Mouse (Mus musculus): ENCODE measurements at regions not wholly inside any gene's neighbourhood (a gene's known extent, or its start where the extent isn't known, plus 50 kb on each side); places are given as distances from the start of the nearest gene placed in this dataset.

- H3K27me3 ChIP-seq, result 0 out of 2 replicates have a peak, but pooled peaks cover 6% of the 10 kb centered on the region
- H3K4me1 ChIP-seq (replicated peaks), result peaks cover 13% of the 10 kb centered on the region; the same call in 1 of the 2 replicates
- no peaks in the 10 kb centered on the region for H3K9me3 ChIP-seq
- H3K9ac ChIP-seq (replicated peaks), result no peak overlapping the region
- WGBS, result 70% methylated on average over 13 of the region's 13 CpGs
- no peak overlapping the region for H3K4me3 ChIP-seq (replicated peaks)
- no peak for ATAC-seq (ENCODE audit: insufficient number of reproducible peaks, insufficient read depth, low FRiP score, low TSS enrichment, low read depth)
- no peak overlapping the region for H3K4me2 ChIP-seq
- no peak overlapping the region for H3K27ac ChIP-seq
- H3K36me3 ChIP-seq, result no peaks in the 10 kb centered on the region
These were observed 55.8 kb upstream of the Mpp6 start for GRCm38 (mm10) chr6:50054233-50054632.

- H3K9ac ChIP-seq (replicated peaks), result no peak overlapping the region
- no peak overlapping the region for H3K4me2 ChIP-seq
- H3K9me3 ChIP-seq, result no peaks in the 10 kb centered on the region
- H3K27me3 ChIP-seq, result no peaks in the 10 kb centered on the region
- H3K4me1 ChIP-seq (replicated peaks), result peaks cover 13% of the 10 kb centered on the region; the same call in 1 of the 2 replicates
- H3K4me3 ChIP-seq (replicated peaks), result no peak overlapping the region
- no peaks in the 10 kb centered on the region for H3K36me3 ChIP-seq
- no peak for ATAC-seq (ENCODE audit: insufficient number of reproducible peaks, insufficient read depth, low FRiP score, low TSS enrichment, low read depth)
- no peak overlapping the region for H3K27ac ChIP-seq
- 92% methylated on average over 11 of the region's 11 CpGs for WGBS
These were observed 51.4 kb upstream of the Mpp6 start for GRCm38 (mm10) chr6:50058596-50058995.

GRCm38 (mm10) chr6:50059917-50060316, 50.1 kb upstream of the Mpp6 start:
- ATAC-seq (ENCODE audit: insufficient number of reproducible peaks, insufficient read depth, low FRiP score, low TSS enrichment, low read depth), result no peak
- no peaks in the 10 kb centered on the region for H3K9me3 ChIP-seq
- peaks cover 7% of the 10 kb centered on the region; the same call in 1 of the 2 replicates for H3K4me1 ChIP-seq (replicated peaks)
- no peaks in the 10 kb centered on the region for H3K27me3 ChIP-seq
- no peaks in the 10 kb centered on the region for H3K36me3 ChIP-seq
- no peak overlapping the region for H3K9ac ChIP-seq (replicated peaks)
- no peak overlapping the region for H3K27ac ChIP-seq
- H3K4me2 ChIP-seq, result no peak overlapping the region
- WGBS, result 87% methylated on average over 3 of the region's 3 CpGs
- H3K4me3 ChIP-seq (replicated peaks), result no peak overlapping the region
